Mouse (Mus musculus) CH12.LX (cell line): ENCODE data around the gene Hand1. TPM values are rescaled to one million over a fixed set of nuclear protein-coding genes. Genes with fewer than 3 reads are reported as not detected.

Experiments
- DNase-seq: peaks from one replicate; pipeline ENCODE4 v3.0.0-alpha.2; 2013; ENCODE audit errors: extremely low read depth
- H3K27ac ChIP-seq: 2 replicates; pipeline ENCODE4 v1.5.1; 2012; ENCODE audit warnings: low read depth, mild to moderate bottlenecking, control low read depth, moderate library complexity; ENCODE audit not compliant: insufficient read depth
- H3K27me3 ChIP-seq: replicated peaks from 2 replicates; pipeline ENCODE3; 2012; ENCODE audit warnings: inconsistent platforms
- H3K36me3 ChIP-seq, 2 experiments: replicated peaks in 1 of 2; 2 replicates each; pipeline versions ENCODE3 to v1.6.1; 2012; ENCODE audit warnings: inconsistent platforms in 1 of 2, low read length in 1 of 2, mild to moderate bottlenecking in 1 of 2, mixed read lengths in 1 of 2, moderate library complexity in 1 of 2; ENCODE audit not compliant: control insufficient read depth in 1 of 2, insufficient read depth in 1 of 2
- H3K4me1 ChIP-seq, 2 experiments: 2 replicates each; pipeline ENCODE4 v1.6.1; 2012; ENCODE audit warnings: inconsistent platforms in 1 of 2, moderate library complexity in 1 of 2; ENCODE audit not compliant: insufficient read depth in 2 of 2, control insufficient read depth in 1 of 2
- H3K4me2 ChIP-seq: 2 replicates; pipeline ENCODE4 v1.6.1; 2012; ENCODE audit warnings: low read depth, mild to moderate bottlenecking, control low read depth; ENCODE audit not compliant: poor library complexity, insufficient read depth, severe bottlenecking
- H3K4me3 ChIP-seq, 3 experiments: fragments of 150-350 bp in 1 of 3; sonication (generic) in 1 of 3; replicated peaks in 1 of 3; 2 replicates each; pipeline versions ENCODE3 to v1.5.1; 2011 to 2012; ENCODE audit warnings: low read depth in 2 of 3, low read length in 2 of 3, mild to moderate bottlenecking in 2 of 3, moderate library complexity in 2 of 3, control low read depth in 1 of 3, improper control_type of control experiment in 1 of 3, inconsistent platforms in 1 of 3, mixed read lengths in 1 of 3; ENCODE audit not compliant: poor library complexity in 1 of 3
- H3K79me2 ChIP-seq: replicated peaks from 2 replicates; pipeline ENCODE4 v1.6.1; 2012; ENCODE audit warnings: mild to moderate bottlenecking, moderate library complexity; ENCODE audit not compliant: control insufficient read depth, poor library complexity, insufficient read depth, severe bottlenecking; ENCODE audit errors: extremely low read depth
- H3K9ac ChIP-seq: 2 replicates; pipeline ENCODE4 v1.6.1; 2012; ENCODE audit warnings: low read depth, mild to moderate bottlenecking, control low read depth, moderate library complexity; ENCODE audit not compliant: insufficient read depth
- H3K9me3 ChIP-seq: replicated peaks from 2 replicates; pipeline ENCODE3; 2012; ENCODE audit warnings: low read length, inconsistent platforms, mixed read lengths
- ELF1 ChIP-seq: IDR thresholded peaks from 2 replicates; pipeline ENCODE4 v1.6.1; 2014; ENCODE audit warnings: low read depth, mild to moderate bottlenecking, inconsistent platforms, low read length, improper control_type of control experiment
- ETS1 ChIP-seq: conservative IDR thresholded peaks from 2 replicates; pipeline ENCODE4 v1.6.1; 2012; ENCODE audit warnings: low read depth, mild to moderate bottlenecking, inconsistent platforms, low read length, improper control_type of control experiment, moderate library complexity
- IRF4 ChIP-seq: IDR thresholded peaks from 2 replicates; pipeline ENCODE4 v1.6.1; 2014; ENCODE audit warnings: low read depth, mild to moderate bottlenecking, inconsistent platforms, low read length, improper control_type of control experiment
- KAT2A ChIP-seq: IDR thresholded peaks from 2 replicates; pipeline ENCODE4 v1.6.1; 2012; ENCODE audit warnings: low read length, improper control_type of control experiment, inconsistent platforms; ENCODE audit not compliant: insufficient replicate concordance
- MAFK ChIP-seq: IDR thresholded peaks from 2 replicates; pipeline ENCODE4 v1.6.1; 2011; ENCODE audit warnings: low read length, improper control_type of control experiment; ENCODE audit not compliant: insufficient replicate concordance
- MAX ChIP-seq: IDR thresholded peaks from 2 replicates; pipeline ENCODE4 v1.6.1; 2011; ENCODE audit warnings: low read length, improper control_type of control experiment
- NELFE ChIP-seq: IDR thresholded peaks from 2 replicates; pipeline ENCODE4 v1.6.1; 2011; ENCODE audit warnings: low read depth, low read length, improper control_type of control experiment
- NRF1 ChIP-seq: IDR thresholded peaks from 2 replicates; pipeline ENCODE4 v1.6.1; 2014; ENCODE audit warnings: low read depth, mild to moderate bottlenecking, inconsistent platforms, low read length, improper control_type of control experiment, moderate library complexity
- PAX5 ChIP-seq: IDR thresholded peaks from 2 replicates; pipeline ENCODE4 v1.6.1; 2012; ENCODE audit warnings: low read length, inconsistent platforms, mixed read lengths
- RCOR1 ChIP-seq: conservative IDR thresholded peaks from 2 replicates; pipeline ENCODE4 v1.6.1; 2012; ENCODE audit warnings: low read depth, mild to moderate bottlenecking, inconsistent platforms, low read length, improper control_type of control experiment
- SIN3A ChIP-seq: IDR thresholded peaks from 2 replicates; pipeline ENCODE4 v1.6.1; 2012; ENCODE audit warnings: low read length, improper control_type of control experiment, inconsistent platforms
- TBP ChIP-seq: conservative IDR thresholded peaks from 2 replicates; pipeline ENCODE4 v1.6.1; 2011; ENCODE audit warnings: low read depth, low read length, improper control_type of control experiment
- TCF12 ChIP-seq: IDR thresholded peaks from 2 replicates; pipeline ENCODE4 v1.6.1; 2014; ENCODE audit warnings: low read depth, mild to moderate bottlenecking, inconsistent platforms, low read length, improper control_type of control experiment
- USF2 ChIP-seq: conservative IDR thresholded peaks from 2 replicates; pipeline ENCODE4 v1.6.1; 2011; ENCODE audit warnings: low read depth, low read length, improper control_type of control experiment
- ZKSCAN1 ChIP-seq: IDR thresholded peaks from 2 replicates; pipeline ENCODE4 v1.6.1; 2012; ENCODE audit warnings: low read depth, inconsistent platforms, low read length, improper control_type of control experiment, borderline replicate concordance
- ZMIZ1 ChIP-seq: IDR thresholded peaks from 2 replicates; pipeline ENCODE4 v1.6.1; 2012; ENCODE audit warnings: low read depth, mild to moderate bottlenecking, inconsistent platforms, low read length, improper control_type of control experiment
- dilution Hi-C: fragments of 300-500 bp; cut with MboI; formaldehyde crosslinking; loops from 2 replicates; pipeline ENCODE4 v1.14.3; 2020; ENCODE audit warnings: low sequenced_read_pairs; ENCODE audit not compliant: extremely low pct_unique_long_range_greater_than_20kb, extremely low pct_ligation_motif_present
- in situ Hi-C: fragments of 300-500 bp; cut with MboI; formaldehyde crosslinking; loops from 3 replicates; pipeline ENCODE4 v1.14.3; 2019; ENCODE audit warnings: low sequenced_read_pairs, low pct_ligation_motif_present, low pct_unique_long_range_greater_than_20kb, mixed read lengths
- polyA plus RNA-seq: library from polyadenylated mRNA; unstranded; fragments of >175 nt; gene quantifications from 2 replicates; pipeline ENCODE4 v1.2.1, GENCODE M21; 2012; ENCODE audit warnings: low read depth; ENCODE audit not compliant: insufficient read length
- total RNA-seq, 2 experiments: library from RNA; depleted of rRNA; stranded (reverse); fragments of 300-350 nt in 1 of 2; fragments of >200 nt in 1 of 2; gene quantifications; 2 replicates each; pipeline ENCODE4 v1.2.3; 2012 to 2014

Gene Hand1
- total and polyA plus RNA-seq, 3 experiments = not detected

DNA sequence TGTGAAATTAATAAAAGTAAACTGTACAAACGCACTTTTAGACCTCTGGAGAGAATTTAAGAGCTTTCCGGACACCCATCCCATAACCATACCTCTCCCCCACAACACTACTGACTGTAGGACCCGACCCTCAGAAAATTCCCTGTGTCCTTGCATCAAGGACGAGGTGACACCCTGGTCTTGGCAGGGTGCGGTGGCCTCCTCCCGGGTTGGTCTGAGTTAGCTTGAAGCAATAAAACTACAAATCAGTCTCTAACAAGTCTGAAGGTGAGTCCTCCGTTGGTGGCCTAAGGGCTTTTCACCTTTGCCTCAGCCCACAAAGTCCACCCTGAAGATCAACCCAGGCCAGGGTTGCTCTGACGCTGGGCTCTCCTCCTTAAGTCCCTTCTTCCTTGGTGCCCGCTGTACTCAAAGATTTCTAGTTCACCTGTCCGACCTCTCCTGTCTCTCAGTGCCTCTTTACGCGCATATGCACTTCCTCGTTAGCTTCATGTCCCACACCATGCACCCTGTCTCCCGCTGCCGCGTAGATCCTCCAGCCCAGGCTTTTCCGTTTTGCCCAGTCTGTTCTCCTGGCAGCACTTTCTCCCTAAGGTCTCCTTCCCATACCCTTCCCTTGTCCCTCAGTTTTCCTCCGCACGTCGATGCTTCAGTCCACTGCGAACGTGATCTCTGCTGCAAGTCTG is 32.2 kb downstream of the Hand1 start:
- Histone ChIP-seq H3K27ac (no peak overlapping the region), H3K9ac (peak overlapping the region; percentile 70), H3K79me2 (no peaks in the 10 kb centered on the region), H3K36me3 (peaks cover 0 to 2% of the 10 kb centered on the region in 2 experiments), H3K4me1 (peaks cover 7 to 24% of the 10 kb centered on the region in 2 experiments; a peak in 3 of 4 replicates), H3K4me2 (peak overlapping the region; percentile 76), H3K9me3 (no peaks in the 10 kb centered on the region), H3K27me3 (peaks cover 13% of the 10 kb centered on the region), H3K4me3 (peak overlapping the region; percentile 73 to 97 (median 74))
- dilution Hi-C loops = no loop called here
- TF ChIP-seq ELF1 (peak; percentile 52; the same call in 1 of the 2 replicates), PAX5 (no peak)
- in situ Hi-C loops = loop anchor here (5.0 to 10.0 kb wide), 2 partner anchors 137 to 284 kb away; no protein-coding TSS in a partner anchor
- DNase-seq = peak; percentile 21

DNA sequence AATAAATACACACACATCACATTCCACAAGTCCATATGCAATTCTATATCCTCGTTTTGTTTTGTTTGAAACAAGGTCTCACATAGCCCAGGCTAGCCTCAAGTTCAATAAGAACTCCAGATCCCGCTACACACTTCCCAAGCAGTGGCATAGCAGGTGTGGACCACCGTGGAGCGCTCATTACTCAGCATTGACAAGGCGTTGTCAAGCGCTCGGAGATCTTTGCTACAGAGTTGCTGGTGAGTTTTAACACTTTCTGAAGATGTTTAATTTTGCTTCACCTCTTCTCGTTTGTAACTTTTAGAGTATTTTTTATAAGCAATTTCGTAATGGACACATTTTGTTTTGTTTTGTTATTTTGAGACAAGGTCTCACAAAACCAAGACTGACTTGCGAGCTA is 33.2 kb downstream of the Hand1 start:
- Histone ChIP-seq H3K79me2 (no peaks in the 10 kb centered on the region), H3K9me3 (no peaks in the 10 kb centered on the region), H3K4me1 (peaks cover 7 to 24% of the 10 kb centered on the region in 2 experiments; a peak in 3 of 4 replicates), H3K4me3 (no peak overlapping the region), H3K9ac (no peak overlapping the region), H3K27me3 (peaks cover 13% of the 10 kb centered on the region), H3K4me2 (no peak overlapping the region), H3K27ac (no peak overlapping the region), H3K36me3 (peaks cover 0 to 2% of the 10 kb centered on the region in 2 experiments)
- TF ChIP-seq TCF12 (no peak), IRF4 (no peak), ZKSCAN1 (no peak), MAFK (no peak), TBP (no peak), ETS1 (no peak), NRF1 (no peak), USF2 (no peak), NELFE (no peak), ZMIZ1 (no peak), KAT2A (no peak), MAX (no peak), RCOR1 (no peak), SIN3A (no peak)
- in situ Hi-C loops = no loop called here
- no peak for DNase-seq
- dilution Hi-C loops = no loop called here
